Mouse (Mus musculus): ENCODE measurements around the gene Gorasp1. TPM values are rescaled to one million over a fixed set of nuclear protein-coding genes. Genes with fewer than 3 reads are reported as not detected.
A peak's percentile ranks its signal among the peaks of the same experiment; 100 is the strongest.

Gorasp1 gene
- polyA plus RNA-seq, 1 experiment from 2014 or later: 33.0 TPM

DNA sequence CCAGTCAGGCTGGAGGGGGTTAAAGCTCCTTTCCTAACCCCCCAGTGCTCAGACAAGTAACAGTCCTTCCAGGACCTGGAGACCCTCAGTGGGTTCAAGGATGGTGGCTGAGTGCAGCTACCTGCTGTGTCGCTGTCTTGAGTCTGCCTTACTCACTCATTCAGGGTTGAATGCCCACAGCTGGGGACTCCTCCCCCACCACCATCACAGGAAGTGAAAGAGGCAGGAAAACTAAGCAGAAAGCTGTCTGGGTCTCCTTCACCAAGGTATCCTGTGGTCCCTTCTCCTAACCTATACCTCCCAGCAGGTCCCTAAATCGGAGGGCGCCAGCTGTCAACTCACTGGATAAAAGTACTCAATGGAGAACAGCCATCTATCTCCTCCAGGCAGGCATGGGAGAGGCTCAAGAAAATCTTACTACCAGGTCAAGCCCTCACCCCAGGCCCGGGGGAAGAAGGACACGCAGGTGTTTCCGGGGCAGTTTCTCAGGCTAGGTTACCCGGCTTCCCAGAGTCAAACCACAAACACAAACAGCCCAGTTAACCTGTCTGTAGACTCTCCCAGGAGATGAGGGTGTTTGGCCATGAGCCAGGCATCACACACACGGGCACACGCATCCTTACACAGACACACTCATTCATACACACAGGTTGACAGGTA lies 40.9 kb upstream of the Gorasp1 start:
- H3K36me3 ChIP-seq: peaks cover 20% of the 10 kb centered on the region
- no peak for DNase-seq (ENCODE audit: low spot score)
- peaks cover 70% of the 10 kb centered on the region for H3K4me1 ChIP-seq
- H3K4me3 ChIP-seq: no peak overlapping the region
- H3K27me3 ChIP-seq (ENCODE audit: low read depth, poor library complexity, severe bottlenecking): no peaks in the 10 kb centered on the region
- peak overlapping the region; percentile 67 for H3K27ac ChIP-seq
- no peaks in the 10 kb centered on the region for H3K9me3 ChIP-seq (replicated peaks)
- WGBS: 67% methylated on average over 9 of the region's 9 CpGs

DNA sequence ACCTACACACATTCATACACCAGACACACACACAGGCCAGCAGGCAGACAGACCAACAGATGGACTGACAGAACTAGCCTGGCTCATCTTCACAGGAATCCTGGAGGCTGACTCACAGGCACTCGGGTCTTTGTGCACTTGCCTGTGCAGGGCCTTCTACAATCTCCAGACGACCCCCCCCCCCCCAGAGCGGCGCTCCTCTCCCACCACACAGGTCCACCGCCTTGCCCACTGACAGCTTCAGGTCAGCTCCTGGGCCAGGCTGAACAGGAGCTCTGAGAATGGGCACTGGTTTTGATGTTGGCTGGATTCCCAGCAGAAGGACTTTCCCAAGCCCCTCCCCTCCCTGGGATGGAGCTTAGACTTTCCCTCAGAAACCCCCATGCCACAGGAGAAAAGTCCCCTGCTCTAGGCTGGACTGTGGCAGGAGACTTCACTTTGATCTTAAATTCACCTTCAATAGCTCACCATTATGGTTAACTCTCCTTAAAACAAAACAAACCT lies 40.2 kb upstream of the Gorasp1 start:
- Histone ChIP-seq H3K4me3 (no peak overlapping the region), H3K4me1 (peaks cover 63% of the 10 kb centered on the region), H3K9me3 (replicated peaks) (no peaks in the 10 kb centered on the region), H3K36me3 (peaks cover 27% of the 10 kb centered on the region), H3K27me3 (ENCODE audit: low read depth, poor library complexity, severe bottlenecking) (no peaks in the 10 kb centered on the region), H3K27ac (peak overlapping the region; percentile 67)
- WGBS: 55% methylated on average over 5 of the region's 5 CpGs
- no peak for DNase-seq (ENCODE audit: low spot score)

DNA sequence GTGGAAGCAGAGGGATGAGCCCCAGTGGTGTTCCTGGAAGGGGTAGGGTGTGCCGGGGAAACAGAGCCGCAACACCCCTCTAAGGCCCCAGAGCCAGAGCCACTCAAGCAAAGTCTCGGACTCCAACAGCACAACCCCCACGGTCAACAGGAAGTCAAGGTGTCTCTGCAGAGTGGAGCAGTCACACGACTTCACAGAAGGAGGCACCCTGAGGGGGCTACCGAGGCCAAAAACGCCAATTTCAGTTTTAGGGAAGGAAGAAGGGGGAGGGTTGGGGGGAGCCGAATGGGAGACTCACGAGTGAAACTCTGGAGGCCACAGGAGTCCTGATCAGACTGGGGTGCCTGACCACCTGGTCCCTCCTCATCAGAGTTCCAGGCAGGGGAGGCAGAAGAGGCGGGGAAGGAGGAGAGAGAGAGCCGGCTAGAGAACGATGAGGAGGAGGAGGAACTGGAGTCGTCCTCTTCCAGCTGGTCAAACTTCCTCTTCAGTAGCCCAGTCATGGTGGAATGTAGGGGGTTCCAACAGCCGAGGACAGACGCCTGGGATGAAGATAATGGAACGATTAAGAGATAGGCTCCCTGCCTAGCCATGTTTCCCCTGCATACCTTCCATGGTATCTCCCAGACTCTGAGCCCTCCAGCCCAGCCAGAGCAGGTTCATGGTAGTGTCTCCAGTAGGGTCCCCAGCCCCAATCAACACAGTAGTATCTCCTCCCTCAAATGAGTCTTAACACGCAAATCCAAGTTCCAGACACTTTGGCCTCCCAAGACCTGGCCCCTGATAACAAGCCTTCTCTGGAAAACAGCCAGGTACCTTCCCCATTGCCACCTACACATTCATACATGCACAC lies 39.6 kb upstream of the Gorasp1 start:
- H3K27ac ChIP-seq: peak overlapping the region; percentile 67
- WGBS: 55% methylated on average over 17 of the region's 17 CpGs

DNA sequence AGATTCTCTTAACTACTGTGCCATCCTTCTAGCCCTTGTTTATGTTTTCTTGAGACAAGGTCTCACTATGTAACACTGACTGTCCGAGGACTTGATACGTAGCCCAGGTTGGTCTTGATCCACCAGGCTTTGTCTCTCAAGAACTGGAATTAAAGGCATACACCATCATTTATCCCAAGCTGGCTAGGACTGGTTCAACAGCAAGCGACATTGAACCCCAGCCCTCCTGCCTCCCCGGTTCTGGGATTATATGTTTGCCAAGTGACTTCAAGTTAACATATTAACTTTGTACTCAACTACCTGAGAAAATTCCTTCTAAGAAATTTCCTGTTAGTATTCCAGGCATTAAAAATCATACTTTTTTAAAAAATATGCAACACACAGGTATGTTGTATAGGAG lies 37.9 kb upstream of the Gorasp1 start:
- H3K36me3 ChIP-seq: peaks cover 41% of the 10 kb centered on the region
- 96% methylated on average over 4 of the region's 4 CpGs for WGBS
- DNase-seq (ENCODE audit: low spot score): no peak
- no peaks in the 10 kb centered on the region for H3K27me3 ChIP-seq (ENCODE audit: low read depth, poor library complexity, severe bottlenecking)
- peaks cover 47% of the 10 kb centered on the region for H3K4me1 ChIP-seq
- H3K27ac ChIP-seq: no peak overlapping the region
- no peak overlapping the region for H3K4me3 ChIP-seq
- H3K9me3 ChIP-seq (replicated peaks): no peaks in the 10 kb centered on the region

More for the DNA sequence above, 39.6 kb upstream of the Gorasp1 start:
- Histone ChIP-seq H3K4me3 (no peak overlapping the region), H3K36me3 (peaks cover 34% of the 10 kb centered on the region), H3K4me1 (peaks cover 56% of the 10 kb centered on the region), H3K9me3 (replicated peaks) (no peaks in the 10 kb centered on the region), H3K27me3 (ENCODE audit: low read depth, poor library complexity, severe bottlenecking) (no peaks in the 10 kb centered on the region)
- no peak for DNase-seq (ENCODE audit: low spot score)

DNA sequence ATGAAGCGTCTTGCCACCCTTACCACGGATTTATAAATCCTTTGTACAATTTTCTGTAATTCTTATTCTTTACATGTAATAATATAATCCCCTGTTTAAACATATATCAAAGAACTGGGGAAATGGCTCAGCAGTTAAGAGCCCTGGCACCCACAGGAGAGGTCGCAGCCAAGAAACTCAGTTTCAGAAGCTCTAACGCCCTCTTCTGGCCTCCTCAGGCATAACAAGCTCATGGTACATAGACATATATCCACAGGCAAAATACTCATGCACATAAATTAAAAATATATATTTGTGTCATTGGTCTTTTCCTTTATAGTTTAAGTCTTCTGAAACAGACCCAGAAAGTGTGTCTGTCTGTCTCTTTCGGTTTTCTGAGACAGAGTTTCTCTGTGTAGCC lies 37.2 kb upstream of the Gorasp1 start:
- 83% methylated on average over 5 of the region's 5 CpGs for WGBS
- no peak for DNase-seq (ENCODE audit: low spot score)
- H3K27me3 ChIP-seq (ENCODE audit: low read depth, poor library complexity, severe bottlenecking): no peaks in the 10 kb centered on the region
- H3K36me3 ChIP-seq: peaks cover 41% of the 10 kb centered on the region
- H3K4me1 ChIP-seq: peaks cover 44% of the 10 kb centered on the region
- no peak overlapping the region for H3K27ac ChIP-seq
- no peak overlapping the region for H3K4me3 ChIP-seq
- no peaks in the 10 kb centered on the region for H3K9me3 ChIP-seq (replicated peaks)

DNA sequence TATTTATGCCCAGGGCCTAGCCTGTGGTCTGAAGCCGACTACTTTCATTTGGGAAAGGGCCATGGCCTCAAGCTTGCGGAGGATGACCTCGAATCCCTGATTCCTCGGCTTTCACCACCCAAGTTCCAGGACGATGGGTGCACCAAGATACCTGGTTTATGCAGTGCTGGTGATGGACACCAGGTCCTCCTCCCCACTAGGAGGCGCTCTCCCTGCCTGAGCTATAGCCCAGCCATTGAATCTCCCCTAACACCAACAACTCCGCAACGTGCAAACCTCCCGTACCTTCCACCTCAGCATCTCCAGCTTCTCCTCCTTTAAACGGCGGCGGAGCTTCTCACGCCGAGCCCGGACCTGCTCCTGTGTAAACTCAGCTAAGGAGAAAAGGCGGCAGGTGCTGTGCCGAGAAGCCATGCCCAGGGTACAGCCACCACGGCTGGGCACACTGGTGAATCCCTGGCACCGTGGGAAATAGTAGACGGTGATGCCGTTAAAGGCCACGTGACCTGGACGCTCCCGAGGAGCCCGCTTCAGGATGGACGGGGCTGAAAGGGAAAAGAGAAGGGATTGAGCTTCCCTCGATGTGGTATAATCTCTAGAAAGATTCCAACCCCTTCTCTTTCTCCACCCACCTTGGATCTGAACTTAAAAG lies 36.6 kb upstream of the Gorasp1 start:
- WGBS: 90% methylated on average over 27 of the region's 27 CpGs
- Histone ChIP-seq H3K9me3 (replicated peaks) (no peaks in the 10 kb centered on the region), H3K27ac (no peak overlapping the region), H3K4me3 (no peak overlapping the region), H3K4me1 (peaks cover 38% of the 10 kb centered on the region), H3K36me3 (peaks cover 41% of the 10 kb centered on the region), H3K27me3 (ENCODE audit: low read depth, poor library complexity, severe bottlenecking) (no peaks in the 10 kb centered on the region)
- no peak for DNase-seq (ENCODE audit: low spot score)

DNA sequence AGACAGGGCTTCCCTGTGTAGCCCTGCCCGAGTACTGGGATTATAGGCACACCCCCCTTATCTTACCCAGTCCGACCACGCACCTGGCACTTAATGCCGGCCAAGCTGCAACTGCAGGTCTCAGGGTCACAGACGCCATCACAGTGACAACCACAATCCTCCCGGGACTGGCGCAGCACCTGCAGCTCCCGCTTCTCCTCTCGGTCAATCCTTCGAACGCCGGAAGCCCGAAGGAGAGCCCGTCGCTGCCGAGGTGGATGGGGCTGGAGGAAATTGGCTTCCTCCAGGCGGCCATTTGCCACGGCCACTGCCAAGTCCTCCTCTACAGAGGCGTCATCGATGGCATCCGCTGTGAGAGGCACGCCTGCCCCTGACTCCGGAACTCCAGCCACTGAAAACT lies 35.9 kb upstream of the Gorasp1 start:
- no peaks in the 10 kb centered on the region for H3K27me3 ChIP-seq (ENCODE audit: low read depth, poor library complexity, severe bottlenecking)
- no peak overlapping the region for H3K27ac ChIP-seq
- H3K4me3 ChIP-seq: no peak overlapping the region
- peaks cover 30% of the 10 kb centered on the region for H3K4me1 ChIP-seq
- 95% methylated on average over 23 of the region's 23 CpGs for WGBS
- H3K9me3 ChIP-seq (replicated peaks): no peaks in the 10 kb centered on the region
- peaks cover 41% of the 10 kb centered on the region for H3K36me3 ChIP-seq
- DNase-seq (ENCODE audit: low spot score): no peak

DNA sequence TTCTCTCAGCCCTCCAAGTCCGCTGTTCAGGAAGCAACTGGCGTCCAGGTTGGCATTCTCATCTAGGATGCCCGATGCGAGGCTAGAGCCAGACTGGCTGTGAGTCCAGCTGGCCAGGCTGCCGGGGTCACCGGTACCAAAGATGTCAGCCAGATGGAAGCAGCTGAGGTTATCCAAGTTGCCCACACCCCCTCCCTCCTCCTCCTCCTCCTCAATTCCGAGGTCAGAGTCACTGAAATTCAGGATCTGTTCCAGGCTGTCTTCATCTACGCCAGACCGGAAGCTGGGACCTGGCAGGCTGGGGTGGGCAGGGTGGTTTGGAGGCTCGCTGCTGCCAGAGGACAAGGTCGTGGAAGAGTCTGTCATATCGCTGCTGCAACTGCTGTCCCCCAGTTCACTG lies 35.2 kb upstream of the Gorasp1 start:
- Histone ChIP-seq H3K4me1 (peaks cover 24% of the 10 kb centered on the region), H3K27me3 (ENCODE audit: low read depth, poor library complexity, severe bottlenecking) (no peaks in the 10 kb centered on the region), H3K27ac (no peak overlapping the region), H3K36me3 (peaks cover 41% of the 10 kb centered on the region), H3K9me3 (replicated peaks) (no peaks in the 10 kb centered on the region), H3K4me3 (no peak overlapping the region)
- WGBS: 92% methylated on average over 12 of the region's 12 CpGs
- no peak for DNase-seq (ENCODE audit: low spot score)

DNA sequence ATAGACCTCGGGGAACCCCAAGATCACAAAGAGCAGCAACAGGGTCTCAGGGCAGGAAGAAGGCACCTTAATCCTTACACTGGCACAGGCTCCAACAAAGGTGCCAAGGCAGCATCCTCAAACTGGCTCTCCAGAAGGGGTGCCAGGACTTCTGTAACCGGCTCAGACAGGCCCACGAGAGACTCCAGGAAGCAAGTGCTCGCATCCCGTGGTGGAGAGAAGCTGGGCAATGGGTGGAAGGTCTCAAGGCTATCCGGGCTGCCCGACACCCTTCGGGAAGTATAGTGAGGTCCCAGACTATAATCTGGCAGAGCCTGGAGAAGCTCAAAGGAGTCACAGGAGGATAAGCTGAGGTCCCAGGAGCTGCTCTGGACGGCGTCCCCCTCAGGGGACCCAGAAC lies 34.8 kb upstream of the Gorasp1 start:
- H3K36me3 ChIP-seq: peaks cover 41% of the 10 kb centered on the region

DNA sequence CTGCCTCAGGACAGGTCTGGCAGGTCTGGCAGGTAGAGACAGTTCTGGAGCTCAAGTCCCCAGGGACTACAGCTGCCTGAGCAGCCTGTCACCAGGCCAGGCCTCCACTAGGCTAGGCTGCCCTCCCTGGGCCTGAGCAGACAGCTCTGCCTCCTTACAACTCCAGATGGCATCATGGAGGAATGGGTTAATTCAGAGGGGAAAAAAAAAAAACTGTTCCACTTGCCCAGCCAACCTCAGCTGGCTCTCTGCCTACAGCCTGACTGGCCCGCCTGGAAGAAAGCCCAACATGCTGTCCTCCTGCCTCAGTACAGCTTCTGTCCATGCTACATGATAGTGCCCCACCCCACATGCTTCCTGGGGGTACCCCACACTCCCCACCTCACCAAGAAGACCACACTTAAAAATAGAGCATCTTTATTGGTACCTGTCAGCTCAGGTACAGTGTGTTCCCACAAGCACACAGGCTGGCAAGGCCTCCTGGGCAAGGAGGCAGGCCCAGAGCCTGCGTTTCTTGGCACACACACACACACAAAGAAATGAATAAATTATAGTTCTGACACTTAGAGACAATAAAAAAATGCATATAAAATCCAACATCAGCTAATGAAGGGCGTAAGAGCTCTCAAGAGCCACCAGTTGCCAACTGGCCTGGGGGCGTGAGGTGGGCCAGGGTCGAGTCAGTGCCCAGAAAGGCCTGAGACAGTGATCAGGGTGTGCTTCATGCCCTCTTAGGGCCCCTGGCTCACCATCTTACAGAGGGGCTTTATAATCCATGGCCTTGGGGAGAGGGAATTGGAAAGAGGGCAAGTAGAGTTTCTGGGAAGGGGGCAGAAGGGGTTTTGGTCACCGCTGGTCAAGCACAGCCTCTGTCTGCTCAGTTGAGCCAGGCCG lies 33.6 kb upstream of the Gorasp1 start:
- WGBS: 89% methylated on average over 7 of the region's 7 CpGs
- Histone ChIP-seq H3K4me1 (peaks cover 11% of the 10 kb centered on the region), H3K36me3 (peaks cover 41% of the 10 kb centered on the region), H3K27me3 (ENCODE audit: low read depth, poor library complexity, severe bottlenecking) (no peaks in the 10 kb centered on the region), H3K4me3 (no peak overlapping the region), H3K27ac (no peak overlapping the region; the same call in 1 of the 2 replicates), H3K9me3 (replicated peaks) (no peaks in the 10 kb centered on the region)
- DNase-seq (ENCODE audit: low spot score): no peak

More for the DNA sequence above, 34.8 kb upstream of the Gorasp1 start:
- 94% methylated on average over 10 of the region's 10 CpGs for WGBS
- Histone ChIP-seq H3K9me3 (replicated peaks) (no peaks in the 10 kb centered on the region), H3K27me3 (ENCODE audit: low read depth, poor library complexity, severe bottlenecking) (no peaks in the 10 kb centered on the region), H3K27ac (no peak overlapping the region), H3K4me1 (peaks cover 19% of the 10 kb centered on the region), H3K4me3 (no peak overlapping the region)
- DNase-seq (ENCODE audit: low spot score): no peak

DNA sequence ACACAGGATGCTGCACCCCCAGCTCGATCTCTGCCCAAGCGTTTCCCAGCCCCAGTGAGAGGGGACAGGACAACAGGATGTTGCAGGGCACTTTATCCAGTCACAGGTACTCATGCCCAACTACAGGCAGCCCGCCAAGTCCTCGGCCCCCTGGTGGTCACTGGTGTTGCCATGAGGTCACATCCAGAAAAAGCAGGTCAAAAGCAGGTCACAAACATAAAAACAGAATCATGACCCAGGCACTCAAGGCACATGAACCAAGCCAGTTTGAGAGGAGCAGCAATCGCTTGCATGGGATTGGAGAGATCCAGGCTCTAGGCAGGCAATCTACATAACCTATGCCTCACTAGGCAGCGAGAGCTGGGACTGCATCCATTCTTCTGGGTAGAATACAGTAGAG lies 32.9 kb upstream of the Gorasp1 start:
- H3K9me3 ChIP-seq (replicated peaks): no peaks in the 10 kb centered on the region
- no peaks in the 10 kb centered on the region for H3K27me3 ChIP-seq (ENCODE audit: low read depth, poor library complexity, severe bottlenecking)
- WGBS: 37% methylated on average over 6 of the region's 6 CpGs
- peaks cover 39% of the 10 kb centered on the region for H3K36me3 ChIP-seq
- H3K4me3 ChIP-seq: no peak overlapping the region
- H3K27ac ChIP-seq: no peak overlapping the region
- peaks cover 11% of the 10 kb centered on the region for H3K4me1 ChIP-seq
- peak; percentile 72 for DNase-seq (ENCODE audit: low spot score)

DNA sequence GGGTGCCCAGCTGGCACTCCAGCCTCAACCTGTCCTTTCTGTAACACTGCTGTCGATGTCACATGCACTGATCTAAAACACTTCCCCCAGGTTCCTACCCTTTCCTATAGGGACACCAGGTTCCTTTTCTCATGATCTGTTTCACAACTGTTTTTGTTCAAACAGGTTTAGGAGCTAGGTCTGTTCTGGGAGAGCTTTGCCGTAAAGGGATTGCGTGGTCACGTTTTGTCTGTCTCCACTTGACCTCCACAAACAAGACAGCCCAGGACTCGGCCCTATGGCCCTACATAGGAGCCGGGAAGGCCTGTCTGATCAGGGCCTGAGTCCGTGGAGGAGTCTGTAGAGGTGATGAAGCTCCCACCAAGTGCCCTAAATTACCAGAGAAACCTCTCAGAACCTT lies 32.4 kb upstream of the Gorasp1 start:
- 82% methylated on average over 7 of the region's 7 CpGs for WGBS
- peaks cover 11% of the 10 kb centered on the region for H3K4me1 ChIP-seq
- H3K27ac ChIP-seq: no peak overlapping the region
- peaks cover 37% of the 10 kb centered on the region for H3K36me3 ChIP-seq
- no peaks in the 10 kb centered on the region for H3K27me3 ChIP-seq (ENCODE audit: low read depth, poor library complexity, severe bottlenecking)
- H3K9me3 ChIP-seq (replicated peaks): no peaks in the 10 kb centered on the region
- H3K4me3 ChIP-seq: no peak overlapping the region
- DNase-seq (ENCODE audit: low spot score): no peak

All from limb, embryonic 10.5 days (tissue).